Mouse (Mus musculus) urinary bladder, postnatal 25 days (tissue): ENCODE results near the gene Kctd13.

Source experiments
- DNase-seq: peaks from one replicate; pipeline ENCODE4 v3.0.0; 2022; ENCODE audit warnings: low spot score

Gene Kctd13

DNA sequence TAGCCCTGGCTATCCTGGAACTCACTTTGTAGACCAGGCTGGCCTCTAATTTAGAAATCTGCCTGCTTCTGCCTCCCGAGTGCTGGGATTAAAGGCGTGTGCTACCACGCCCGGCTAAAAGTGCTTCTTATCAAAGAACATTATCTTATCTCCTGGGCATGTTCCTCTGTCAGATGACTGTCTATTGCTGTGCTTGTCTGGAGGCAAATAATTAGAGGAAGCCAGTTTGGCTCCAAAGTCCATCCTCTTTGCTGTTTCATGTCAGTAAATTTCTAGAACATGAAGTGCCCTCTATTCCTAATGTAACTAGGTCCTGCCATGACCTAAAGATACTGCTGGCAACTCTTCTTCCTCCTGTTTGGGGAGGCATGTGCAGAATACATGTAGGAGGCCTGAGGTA lies 53.4 kb downstream of the Kctd13 start:
- no peak for DNase-seq

DNA sequence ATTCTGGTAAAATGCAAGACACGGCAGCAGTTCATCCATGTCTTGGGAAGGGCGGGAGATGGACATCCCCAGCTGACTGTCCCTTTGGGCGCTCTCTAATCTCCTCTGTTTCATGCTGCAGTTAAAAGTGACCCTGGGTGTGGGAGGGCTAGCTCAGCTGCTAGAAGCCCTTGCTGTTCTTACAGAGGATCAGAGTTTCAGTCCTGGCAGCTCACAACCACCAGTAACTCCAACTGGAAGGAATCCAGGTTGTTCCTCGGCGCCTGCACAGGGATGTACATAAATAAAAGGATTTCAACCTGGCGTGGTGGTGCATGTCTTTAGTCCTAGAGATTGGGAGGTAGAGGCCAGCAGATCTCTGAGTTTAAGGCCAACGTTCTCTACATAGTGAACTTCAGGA lies 54.4 kb downstream of the Kctd13 start:
- no peak for DNase-seq

DNA sequence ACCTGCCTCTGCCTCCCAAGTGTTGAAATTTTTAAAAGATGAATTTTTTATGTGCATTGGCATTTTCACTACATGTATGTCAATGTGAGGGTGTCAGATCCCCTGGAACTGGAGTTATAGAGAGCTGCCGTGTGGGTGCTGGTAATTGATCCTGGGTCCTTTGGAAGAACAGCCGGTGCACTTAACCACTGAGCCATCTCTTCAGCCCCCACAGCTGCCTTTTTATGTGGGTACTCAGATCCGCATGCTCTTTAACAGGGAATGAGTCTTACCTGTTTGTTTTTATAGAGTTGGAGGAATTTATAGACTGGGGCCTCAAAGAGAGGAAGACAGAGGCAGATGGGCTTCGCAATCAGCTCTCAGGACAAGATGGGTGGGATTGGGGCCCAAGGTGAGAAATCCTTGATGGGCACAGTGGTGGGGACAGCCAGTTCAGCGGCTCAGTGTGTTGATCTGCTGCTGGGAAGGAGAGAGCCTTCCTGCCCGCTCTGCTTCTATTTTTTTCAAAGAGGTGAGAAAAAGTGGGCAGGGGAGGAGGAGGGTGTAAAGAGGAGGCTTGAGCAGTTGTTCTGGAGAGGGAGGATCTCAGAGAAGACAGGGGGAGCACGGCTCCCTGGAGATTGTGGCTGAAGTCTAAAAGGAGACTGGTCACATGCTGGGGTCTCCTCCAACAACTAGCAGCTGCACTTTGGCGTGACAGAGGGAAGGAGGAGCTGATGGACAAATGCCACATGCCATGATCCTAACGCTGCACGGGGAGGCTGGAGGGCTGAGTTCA lies 56.2 kb downstream of the Kctd13 start:
- no peak for DNase-seq

DNA sequence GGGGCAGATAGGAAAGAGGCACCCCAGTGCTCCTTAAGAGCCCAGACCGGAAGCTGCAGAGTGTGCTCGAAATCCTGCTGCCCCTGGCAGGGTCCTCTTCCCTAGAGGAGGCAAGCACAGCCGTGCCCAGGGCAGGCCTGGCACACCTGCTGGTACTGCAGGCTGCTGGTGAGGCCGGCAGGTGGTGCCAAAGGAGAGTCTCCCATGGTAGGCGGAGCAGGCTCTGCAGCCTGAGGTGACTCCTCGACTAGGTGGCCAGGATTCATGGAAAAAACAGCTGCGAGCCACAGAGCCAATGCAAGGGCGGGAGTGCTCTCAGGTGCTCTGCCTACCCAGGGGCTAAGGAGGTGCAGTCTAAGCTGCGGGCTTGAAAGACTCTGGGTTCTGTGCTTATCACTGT lies 57.6 kb downstream of the Kctd13 start:
- peak; percentile 21 for DNase-seq

DNA sequence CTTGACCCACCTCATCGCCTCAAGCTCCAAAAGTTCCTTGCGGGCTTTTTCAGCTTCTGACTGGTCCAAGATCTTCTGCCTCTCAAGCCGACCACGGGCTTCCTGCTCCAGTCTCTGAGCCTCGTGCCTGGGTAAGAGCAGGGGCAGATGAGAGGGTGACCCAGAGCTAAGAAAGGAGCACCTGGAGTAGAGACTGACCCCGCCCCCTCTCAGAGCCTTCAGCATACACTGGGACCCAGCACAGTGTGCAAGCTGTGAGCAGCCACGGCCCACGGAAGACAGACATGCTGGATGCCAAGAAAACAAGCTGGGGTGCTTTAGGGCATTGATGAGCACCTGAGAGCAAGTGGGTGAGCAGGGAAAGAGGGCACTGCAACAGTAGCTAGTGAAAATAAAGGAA lies 60.1 kb downstream of the Kctd13 start:
- no peak for DNase-seq
